Mouse (Mus musculus): ENCODE measurements at regions not wholly inside any gene's neighbourhood (a gene's known extent, or its start where the extent isn't known, plus 50 kb on each side); places are given as distances from the start of the nearest gene placed in this dataset.

DNA sequence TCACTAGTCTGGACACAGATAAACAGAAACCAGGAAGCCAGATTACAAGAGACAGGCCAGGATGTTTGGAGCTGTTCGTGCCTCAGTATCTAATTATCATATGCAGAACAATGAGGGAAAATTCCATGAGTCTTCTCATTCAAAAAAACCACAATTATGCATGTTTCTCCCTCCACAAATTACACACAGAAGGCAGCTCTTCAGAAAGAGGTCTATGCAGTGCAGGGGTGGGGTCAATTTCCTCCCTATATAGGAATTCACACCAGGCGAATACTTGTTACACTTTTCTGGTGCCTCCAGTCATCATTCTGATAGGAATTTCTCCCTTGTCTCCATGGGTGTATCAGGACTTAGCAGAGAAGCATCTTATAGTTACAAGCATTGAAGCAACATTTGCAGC, 222.1 kb upstream of the Ercc4 start:
- Histone ChIP-seq H3K4me3 (replicated peaks; ENCODE audit: extremely low read depth, low read depth, low read length) (no peak overlapping the region), H3K4me1 (ENCODE audit: control insufficient read depth, insufficient read depth, low read length) (no peaks in the 10 kb centered on the region; the same call in 1 of the 2 replicates)
- no peak for DNase-seq
- 53% methylated on average over 2 of the region's 2 CpGs for WGBS
- TF ChIP-seq POLR2A (IDR thresholded peaks at IDR 0.05; ENCODE audit: borderline replicate concordance, extremely low read depth, low read depth, low read length): no peak
- TF ChIP-seq CTCF (IDR thresholded peaks at IDR 0.05; ENCODE audit: insufficient read depth, low read length): no peak

DNA sequence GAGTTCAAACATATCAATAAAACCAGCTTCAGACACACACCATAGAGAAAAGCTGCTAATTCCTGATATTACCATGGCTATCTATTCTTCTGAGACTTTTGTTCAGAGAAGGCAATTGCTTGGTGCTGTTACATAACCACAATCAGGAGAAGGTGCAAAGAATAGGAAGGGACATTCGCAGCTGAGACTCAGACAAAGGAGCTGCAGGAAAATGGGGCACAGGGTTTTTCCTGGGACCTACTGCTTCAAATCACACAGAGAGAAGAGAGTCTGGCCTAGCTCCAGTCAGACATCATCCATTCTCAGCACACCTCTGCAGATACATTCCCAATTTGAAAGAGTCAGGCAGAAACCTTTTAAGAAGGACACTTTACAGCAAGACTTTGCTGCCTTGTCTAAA, 219.4 kb upstream of the Ercc4 start:
- TF ChIP-seq POLR2A (IDR thresholded peaks at IDR 0.05; ENCODE audit: borderline replicate concordance, extremely low read depth, low read depth, low read length) (no peak), CTCF (IDR thresholded peaks at IDR 0.05; ENCODE audit: insufficient read depth, low read length) (no peak)
- Histone ChIP-seq H3K4me3 (replicated peaks; ENCODE audit: extremely low read depth, low read depth, low read length) (no peak overlapping the region), H3K4me1 (ENCODE audit: control insufficient read depth, insufficient read depth, low read length) (no peaks in the 10 kb centered on the region; the same call in 1 of the 2 replicates)
- 86% methylated on average over 1 of the region's 1 CpGs for WGBS
- no peak for DNase-seq

GRCm38 (mm10) chr16:12890545-12890944, 218.9 kb upstream of the Ercc4 start:
- H3K4me3 ChIP-seq (replicated peaks; ENCODE audit: extremely low read depth, low read depth, low read length): no peak overlapping the region
- 51% methylated on average over 3 of the region's 3 CpGs for WGBS
- no peak for TF ChIP-seq CTCF (IDR thresholded peaks at IDR 0.05; ENCODE audit: insufficient read depth, low read length)
- TF ChIP-seq POLR2A (IDR thresholded peaks at IDR 0.05; ENCODE audit: borderline replicate concordance, extremely low read depth, low read depth, low read length): no peak
- no peaks in the 10 kb centered on the region; the same call in 1 of the 2 replicates for H3K4me1 ChIP-seq (ENCODE audit: control insufficient read depth, insufficient read depth, low read length)
- no peak for DNase-seq

DNA sequence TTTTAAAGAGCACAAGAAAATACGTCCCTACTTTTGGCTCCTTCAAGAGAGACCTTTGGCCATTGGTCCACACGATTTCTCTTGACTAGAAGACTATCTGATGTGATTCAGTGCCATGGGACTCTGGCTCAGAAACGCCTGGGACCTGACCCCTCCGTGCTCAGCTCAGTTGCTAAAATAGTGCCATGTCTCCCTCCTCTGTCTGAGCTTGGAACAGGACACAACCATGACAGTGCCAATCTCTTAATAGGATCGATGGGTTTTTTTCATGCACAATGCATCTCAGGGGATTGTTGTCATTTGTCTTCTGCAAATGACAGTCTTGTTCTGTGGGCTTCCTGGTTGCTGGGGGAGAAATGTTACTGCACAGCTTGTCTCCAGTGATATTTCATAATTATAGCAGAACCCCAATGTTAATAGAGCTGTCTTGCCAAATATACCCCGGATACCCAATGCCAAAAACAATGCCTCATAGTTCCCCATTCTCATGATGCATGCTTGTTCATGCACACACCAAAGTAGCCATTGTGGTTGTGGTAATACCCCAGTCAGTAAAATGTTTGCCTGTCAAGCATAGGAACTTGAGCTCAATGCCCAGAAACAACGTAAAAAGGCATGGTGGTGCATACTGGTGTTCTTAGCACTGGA, 216.7 kb upstream of the Ercc4 start:
- DNase-seq: no peak
- 70% methylated on average over 7 of the region's 7 CpGs for WGBS
- no peak overlapping the region for H3K4me3 ChIP-seq (replicated peaks; ENCODE audit: extremely low read depth, low read depth, low read length)
- TF ChIP-seq POLR2A (IDR thresholded peaks at IDR 0.05; ENCODE audit: borderline replicate concordance, extremely low read depth, low read depth, low read length) (no peak), CTCF (IDR thresholded peaks at IDR 0.05; ENCODE audit: insufficient read depth, low read length) (no peak)
- H3K4me1 ChIP-seq (ENCODE audit: control insufficient read depth, insufficient read depth, low read length): no peaks in the 10 kb centered on the region

DNA sequence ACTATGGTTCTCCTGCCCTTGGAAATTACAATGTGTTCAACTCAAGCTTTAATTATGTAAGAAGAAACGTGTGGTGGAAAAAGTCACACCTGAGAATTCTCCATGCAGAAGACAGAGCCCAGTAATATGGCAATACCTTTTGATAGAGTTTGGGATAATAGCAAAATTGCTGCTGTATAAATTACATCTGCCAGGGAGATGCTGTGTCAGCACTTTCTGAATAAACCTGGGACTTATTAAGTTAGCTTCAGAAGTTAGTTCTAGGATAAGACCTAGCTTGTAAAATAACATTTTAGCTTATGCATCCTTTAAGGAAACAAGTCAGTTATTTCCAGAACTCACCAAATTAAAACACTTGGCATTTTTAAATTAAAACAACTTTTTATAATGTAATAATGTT, 212.2 kb upstream of the Ercc4 start:
- 63% methylated on average over 1 of the region's 1 CpGs for WGBS
- no peak for TF ChIP-seq POLR2A (IDR thresholded peaks at IDR 0.05; ENCODE audit: borderline replicate concordance, extremely low read depth, low read depth, low read length)
- no peak for TF ChIP-seq CTCF (IDR thresholded peaks at IDR 0.05; ENCODE audit: insufficient read depth, low read length)
- no peak for DNase-seq
- H3K4me3 ChIP-seq (replicated peaks; ENCODE audit: extremely low read depth, low read depth, low read length): no peak overlapping the region
- H3K4me1 ChIP-seq (ENCODE audit: control insufficient read depth, insufficient read depth, low read length): no peaks in the 10 kb centered on the region

DNA sequence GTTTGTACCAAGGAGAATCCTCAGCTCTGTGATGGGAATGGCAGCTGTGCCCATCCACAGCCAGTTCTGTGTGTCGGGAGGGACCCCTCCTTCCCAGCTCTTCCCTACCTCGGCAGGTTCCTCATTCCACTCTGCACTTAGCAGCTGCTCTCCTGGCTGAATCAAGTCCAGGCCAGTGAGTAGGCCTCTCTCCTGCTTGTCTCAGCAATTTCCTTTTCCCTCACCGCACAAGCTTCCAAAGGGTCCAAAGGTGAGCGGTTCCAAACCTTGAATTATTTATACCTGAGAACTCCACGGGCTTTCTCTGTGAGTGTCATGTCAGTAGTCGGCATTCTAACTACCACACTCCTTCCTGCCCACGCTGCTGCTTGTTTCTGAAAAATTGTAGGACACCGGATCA, 208.8 kb upstream of the Ercc4 start:
- TF ChIP-seq POLR2A (IDR thresholded peaks at IDR 0.05; ENCODE audit: borderline replicate concordance, extremely low read depth, low read depth, low read length): no peak
- no peak for TF ChIP-seq CTCF (IDR thresholded peaks at IDR 0.05; ENCODE audit: insufficient read depth, low read length)
- no peak for DNase-seq
- no peak overlapping the region for H3K4me3 ChIP-seq (replicated peaks; ENCODE audit: extremely low read depth, low read depth, low read length)
- WGBS: 78% methylated on average over 8 of the region's 8 CpGs
- no peaks in the 10 kb centered on the region for H3K4me1 ChIP-seq (ENCODE audit: control insufficient read depth, insufficient read depth, low read length)

GRCm38 (mm10) chr16:12901096-12901995, 208.1 kb upstream of the Ercc4 start:
- DNase-seq: no peak
- Histone ChIP-seq H3K4me1 (ENCODE audit: control insufficient read depth, insufficient read depth, low read length) (no peaks in the 10 kb centered on the region), H3K4me3 (replicated peaks; ENCODE audit: extremely low read depth, low read depth, low read length) (no peak overlapping the region)
- 70% methylated on average over 9 of the region's 9 CpGs for WGBS
- TF ChIP-seq CTCF (IDR thresholded peaks at IDR 0.05; ENCODE audit: insufficient read depth, low read length) (no peak), POLR2A (IDR thresholded peaks at IDR 0.05; ENCODE audit: borderline replicate concordance, extremely low read depth, low read depth, low read length) (no peak)

DNA sequence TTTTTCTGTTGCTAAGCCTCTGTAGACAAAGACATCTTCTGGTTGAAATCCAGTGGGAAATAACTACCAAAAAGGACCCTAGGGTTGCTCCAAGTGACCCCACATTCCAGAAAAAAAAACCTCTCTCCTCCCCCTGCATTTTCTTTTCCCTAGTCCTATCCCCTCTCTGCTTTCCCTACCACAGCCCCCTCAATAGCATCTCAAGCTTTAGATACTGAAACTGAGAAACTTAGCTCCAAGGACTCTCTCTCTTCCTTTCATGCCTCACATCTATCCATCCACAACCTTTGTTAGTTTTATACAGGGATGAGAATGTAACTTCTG, 207.5 kb upstream of the Ercc4 start:
- DNase-seq: no peak
- TF ChIP-seq CTCF (IDR thresholded peaks at IDR 0.05; ENCODE audit: insufficient read depth, low read length) (no peak), POLR2A (IDR thresholded peaks at IDR 0.05; ENCODE audit: borderline replicate concordance, extremely low read depth, low read depth, low read length) (no peak)
- Histone ChIP-seq H3K4me3 (replicated peaks; ENCODE audit: extremely low read depth, low read depth, low read length) (no peak overlapping the region), H3K4me1 (ENCODE audit: control insufficient read depth, insufficient read depth, low read length) (no peaks in the 10 kb centered on the region)

DNA sequence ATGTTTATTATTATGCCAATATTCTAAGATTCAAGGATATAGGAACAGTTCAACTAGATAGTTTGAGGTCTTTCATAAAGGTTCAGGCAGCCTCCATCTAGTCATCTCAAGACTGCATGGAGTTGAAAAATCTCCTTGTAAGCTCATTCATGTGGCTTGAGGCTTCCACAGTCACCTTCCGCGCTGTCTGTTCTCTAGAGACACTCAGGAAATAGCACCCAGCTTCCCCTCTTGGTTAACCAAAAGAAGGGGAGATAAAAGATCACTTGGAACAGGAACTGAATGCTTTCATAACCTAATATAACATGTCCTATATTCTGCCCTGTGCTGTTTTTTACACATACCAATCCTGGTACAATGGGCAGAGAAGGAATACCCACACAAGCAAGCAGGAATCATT, 206.3 kb upstream of the Ercc4 start:
- no peaks in the 10 kb centered on the region for H3K4me1 ChIP-seq (ENCODE audit: control insufficient read depth, insufficient read depth, low read length)
- no peak overlapping the region for H3K4me3 ChIP-seq (replicated peaks; ENCODE audit: extremely low read depth, low read depth, low read length)
- DNase-seq: no peak
- TF ChIP-seq CTCF (IDR thresholded peaks at IDR 0.05; ENCODE audit: insufficient read depth, low read length): no peak
- no peak for TF ChIP-seq POLR2A (IDR thresholded peaks at IDR 0.05; ENCODE audit: borderline replicate concordance, extremely low read depth, low read depth, low read length)
- WGBS: 72% methylated on average over 2 of the region's 2 CpGs

DNA sequence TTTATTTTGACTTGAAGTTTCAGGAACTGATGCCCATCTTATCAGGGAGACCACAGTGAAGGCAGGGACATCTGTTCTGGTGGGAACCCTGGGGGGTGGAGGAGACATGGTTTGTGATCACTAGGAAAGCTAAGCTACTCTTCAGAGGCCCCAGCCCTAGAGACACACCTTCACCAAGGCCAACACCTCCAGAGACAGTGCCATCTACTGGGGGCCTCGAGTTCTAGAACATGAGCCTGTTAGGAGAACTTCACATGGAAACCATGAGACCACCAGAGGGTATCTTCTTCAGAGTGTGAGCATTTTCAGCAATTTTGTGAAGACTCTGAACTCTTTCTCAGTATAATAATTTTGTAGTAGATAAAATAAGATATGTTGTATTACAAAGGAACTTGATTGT, 204.5 kb upstream of the Ercc4 start:
- WGBS: 28% methylated on average over 1 of the region's 1 CpGs
- H3K4me3 ChIP-seq (replicated peaks; ENCODE audit: extremely low read depth, low read depth, low read length): no peak overlapping the region
- DNase-seq: no peak
- no peak for TF ChIP-seq POLR2A (IDR thresholded peaks at IDR 0.05; ENCODE audit: borderline replicate concordance, extremely low read depth, low read depth, low read length)
- TF ChIP-seq CTCF (IDR thresholded peaks at IDR 0.05; ENCODE audit: insufficient read depth, low read length): no peak
- H3K4me1 ChIP-seq (ENCODE audit: control insufficient read depth, insufficient read depth, low read length): no peaks in the 10 kb centered on the region

Data from lung, adult 2 months (tissue).